Mouse (Mus musculus): ENCODE data around the gene Itga11. TPM values are rescaled to one million over a fixed set of nuclear protein-coding genes. Genes with fewer than 3 reads are reported as not detected.

The Itga11 gene
- polyA plus RNA-seq, 1 experiment: 2.2 TPM

Other genes with a start within 250 kb of the Itga11 start
- gene Coro2b, start 140.8 kb upstream of the Itga11 start, polyA plus RNA-seq (2012; rRNA removed): 2.5 and 3.1 TPM in 2 replicates
- gene Fem1b, start 134.1 kb downstream of the Itga11 start, polyA plus RNA-seq (2012; rRNA removed): 5.7 and 7.8 TPM in 2 replicates
- 47.8 and 51.3 TPM in 2 replicates for gene Cln6, start 161.0 kb downstream of the Itga11 start, polyA plus RNA-seq (2012; rRNA removed)
- gene Calml4, start 180.3 kb downstream of the Itga11 start, polyA plus RNA-seq (2012; rRNA removed): 160 and 189 TPM in 2 replicates

All from large intestine, adult 2 months (tissue).